8 mouse cellular contexts compared by ENCODE assay signal in the genomic region with DNA sequence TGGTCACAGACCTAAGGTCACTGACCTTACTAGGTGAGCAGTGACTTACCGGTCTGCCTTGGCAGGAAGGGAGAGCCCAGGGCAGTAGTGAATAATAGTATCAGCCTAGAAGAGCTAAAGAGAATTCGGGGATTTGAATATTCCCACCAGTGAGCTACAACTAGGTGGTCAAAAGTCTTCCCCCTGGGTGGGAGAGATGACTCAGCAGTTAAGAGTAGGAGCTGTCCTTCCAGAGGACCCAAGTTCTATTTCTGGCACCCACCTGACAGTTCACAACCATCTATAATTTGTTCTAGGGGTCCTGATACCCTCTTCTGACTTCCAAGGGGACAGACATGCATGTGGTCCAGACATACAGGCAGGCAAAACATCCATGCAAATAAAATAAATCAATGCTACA.
DNase-seq lines count a peak whose midpoint lies in the region; ATAC-seq and TF ChIP-seq lines count a peak whose summit lies in the region.

No protein-coding gene starts in this region.

- H3K27ac ChIP-seq in heart, embryonic 11.5 days (ENCODE audit: low read depth, low read length) = no peak overlapping the region
- peak overlapping the region; percentile 63 for H3K27ac ChIP-seq in lung, embryonic 15.5 days
- H3K27ac ChIP-seq in embryonic facial prominence, embryonic 15.5 days (replicated peaks) = no peak overlapping the region
- peak overlapping the region; percentile 88 for H3K27ac ChIP-seq in macrophage

- no peak for ATAC-seq in heart, embryonic 11.5 days (replicated peaks; ENCODE audit: insufficient number of reproducible peaks, low FRiP score, low TSS enrichment)
- ATAC-seq in lung, embryonic 15.5 days (ENCODE audit: borderline replicate concordance, extremely low read depth, low FRiP score, low TSS enrichment) = no peak; the same call in 1 of the 2 replicates
- no peak for ATAC-seq in embryonic facial prominence, embryonic 15.5 days (ENCODE audit: insufficient number of reproducible peaks, low FRiP score, low TSS enrichment, low read depth)

- TF ChIP-seq CTCF in lung, adult 2 months (IDR thresholded peaks at IDR 0.05; ENCODE audit: insufficient read depth, low read length) = no peak

- intact Hi-C loops in heart, postnatal 36 days (cut with DNase I) = no loop called here

- no peak for TF ChIP-seq POLR2A in lung, adult 2 months (IDR thresholded peaks at IDR 0.05; ENCODE audit: borderline replicate concordance, extremely low read depth, low read depth, low read length)

- no peak for DNase-seq in heart, postnatal 36 days
- DNase-seq in lung, adult 2 months = no peak
- no peak for DNase-seq in adrenal gland, postnatal 10 days
- no peak for DNase-seq in gastrocnemius, postnatal 25 days

- H3K9ac ChIP-seq in heart, embryonic 11.5 days (ENCODE audit: low read depth, low read length) = no peak overlapping the region
- H3K9ac ChIP-seq in lung, embryonic 15.5 days = no peak overlapping the region
- no peak overlapping the region for H3K9ac ChIP-seq in embryonic facial prominence, embryonic 15.5 days

- H3K27me3 ChIP-seq in heart, embryonic 11.5 days (ENCODE audit: control insufficient read depth, insufficient read depth, low read length) = no peaks in the 10 kb centered on the region
- H3K27me3 ChIP-seq in lung, embryonic 15.5 days = no peaks in the 10 kb centered on the region
- no peaks in the 10 kb centered on the region for H3K27me3 ChIP-seq in embryonic facial prominence, embryonic 15.5 days

- peaks cover 11% of the 10 kb centered on the region; the same call in 1 of the 2 replicates for H3K4me1 ChIP-seq in heart, embryonic 11.5 days (ENCODE audit: control insufficient read depth, insufficient read depth, low read length)
- peaks cover 21% of the 10 kb centered on the region for H3K4me1 ChIP-seq in lung, embryonic 15.5 days
- H3K4me1 ChIP-seq in lung, adult 2 months (ENCODE audit: control insufficient read depth, insufficient read depth, low read length) = peaks cover 14% of the 10 kb centered on the region; the same call in 1 of the 2 replicates
- peaks cover 9% of the 10 kb centered on the region; the same call in 1 of the 2 replicates for H3K4me1 ChIP-seq in embryonic facial prominence, embryonic 15.5 days

- peak overlapping the region; percentile 87 for H3K4me2 ChIP-seq in heart, embryonic 11.5 days
- peak overlapping the region; percentile 82 for H3K4me2 ChIP-seq in lung, embryonic 15.5 days
- peak overlapping the region; percentile 83; the same call in 1 of the 2 replicates for H3K4me2 ChIP-seq in embryonic facial prominence, embryonic 15.5 days (replicated peaks)

- 39% methylated on average over 2 of the region's 2 CpGs for WGBS in heart, embryonic 11.5 days (ENCODE audit: insufficient replicate concordance)
- WGBS in lung, embryonic 15.5 days = 36% methylated on average over 2 of the region's 2 CpGs
- 48% methylated on average over 2 of the region's 2 CpGs for WGBS in lung, adult 2 months
- 54% methylated on average over 2 of the region's 2 CpGs for WGBS in embryonic facial prominence, embryonic 15.5 days
- 70% methylated on average over 2 of the region's 2 CpGs for WGBS in macrophage (ENCODE audit: missing documents)

- H3K36me3 ChIP-seq in heart, embryonic 11.5 days (ENCODE audit: control insufficient read depth, insufficient read depth, low read length) = no peaks in the 10 kb centered on the region
- H3K36me3 ChIP-seq in lung, embryonic 15.5 days = no peaks in the 10 kb centered on the region
- no peaks in the 10 kb centered on the region for H3K36me3 ChIP-seq in embryonic facial prominence, embryonic 15.5 days
- H3K36me3 ChIP-seq in macrophage (ENCODE audit: inconsistent target) = no peaks in the 10 kb centered on the region

- peaks cover 94% of the 10 kb centered on the region for H3K79me2 ChIP-seq in macrophage (ENCODE audit: inconsistent target)

- H3K9me3 ChIP-seq in heart, embryonic 11.5 days (replicated peaks; ENCODE audit: control insufficient read depth, low read length) = no peaks in the 10 kb centered on the region
- no peaks in the 10 kb centered on the region for H3K9me3 ChIP-seq in lung, embryonic 15.5 days
- H3K9me3 ChIP-seq in embryonic facial prominence, embryonic 15.5 days (replicated peaks) = no peaks in the 10 kb centered on the region

- no peak overlapping the region for H3K4me3 ChIP-seq in heart, embryonic 11.5 days (ENCODE audit: low read depth, low read length)
- peak overlapping the region; percentile 48; the same call in 1 of the 2 replicates for H3K4me3 ChIP-seq in lung, embryonic 15.5 days
- H3K4me3 ChIP-seq in lung, adult 2 months (replicated peaks; ENCODE audit: extremely low read depth, low read depth, low read length) = no peak overlapping the region
- no peak overlapping the region for H3K4me3 ChIP-seq in embryonic facial prominence, embryonic 15.5 days (replicated peaks)
- H3K4me3 ChIP-seq in macrophage (ENCODE audit: inconsistent target) = no peak overlapping the region

Comparison
In these comparisons a context has a peak if more than half of its experiments do, and no peak if none do; other contexts are left out.
1. H3K27ac ChIP-seq: peak in lung, embryonic 15.5 days (single experiment) and macrophage (single experiment); none in heart, embryonic 11.5 days (single experiment) and embryonic facial prominence, embryonic 15.5 days (single experiment).
2. Peak in every context shown above with its lines, with median percentiles within 50 percentile points of each other: H3K4me2 ChIP-seq.